Mouse (Mus musculus) cerebellum, adult 2 months (tissue): Measurements from ENCODE around the gene Atp5e.

Source experiments
- CTCF ChIP-seq: fragments of 200-500 bp; IDR thresholded peaks from 2 replicates; pipeline ENCODE4 v1.5.1; 2011; ENCODE audit warnings: low read depth, mild to moderate bottlenecking, control low read depth, low read length, moderate library complexity, borderline replicate concordance; ENCODE audit not compliant: insufficient read depth
- POLR2A ChIP-seq: fragments of 200-500 bp; IDR thresholded peaks from 2 replicates; pipeline ENCODE4 v1.6.1; 2011; ENCODE audit warnings: low read length, control low read depth, borderline replicate concordance; ENCODE audit not compliant: insufficient read depth

GRCm38 (mm10) chr2:174448405-174448804, 15.5 kb downstream of the Atp5e start:
- TF ChIP-seq POLR2A (no peak), CTCF (no peak)
